ENCODE assay signal across 19 mouse cellular contexts in genomic region chr1:164550596-164550995, GRCm38 (mm10).
DNase-seq lines count a peak whose midpoint lies in the region; ATAC-seq lines count a peak whose summit lies in the region.
"Had no signal": no experiment of that assay in that cellular context is flagged by ENCODE, and none has a peak within 500 bp of the region (broad histone marks: within the 10 kb centered on the region; RNA-seq: fewer than 3 reads in every experiment).

No protein-coding gene starts in this region.

- intact Hi-C loops in heart, postnatal 36 days (cut with DNase I): no loop called here

- H3K9ac ChIP-seq in heart, embryonic 14.5 days (ENCODE audit: low read length): no peak overlapping the region
- H3K9ac ChIP-seq: forebrain, embryonic 13.5 days; hindbrain, embryonic 12.5 days; liver, embryonic 12.5 days; lung, embryonic 15.5 days had no signal

- peaks cover 17 to 34% of the 10 kb centered on the region in 2 experiments; a peak in 3 of 4 replicates for H3K4me1 ChIP-seq in heart, embryonic 14.5 days (ENCODE audit: control insufficient read depth in 2 of 2, insufficient read depth in 2 of 2, low read length in 2 of 2)
- H3K4me1 ChIP-seq: forebrain, embryonic 13.5 days; hindbrain, embryonic 12.5 days; lung, embryonic 15.5 days had no signal

- WGBS in heart, embryonic 14.5 days: 55% methylated on average over 3 of the region's 3 CpGs

- H3K4me3 ChIP-seq in heart, embryonic 14.5 days (ENCODE audit: control insufficient read depth in 1 of 2, insufficient read depth in 1 of 2, low read depth in 1 of 2, low read length in 2 of 2): no peak overlapping the region
- H3K4me3 ChIP-seq: forebrain, embryonic 13.5 days; hindbrain, embryonic 12.5 days; layer of hippocampus, adult 2 months; liver, embryonic 12.5 days; lung, embryonic 15.5 days had no signal

- no peaks in the 10 kb centered on the region for H3K36me3 ChIP-seq in heart, embryonic 14.5 days (ENCODE audit: control insufficient read depth, insufficient read depth, low read length)
- H3K36me3 ChIP-seq: G1E; hindbrain, embryonic 12.5 days; liver, embryonic 12.5 days; lung, embryonic 15.5 days had no signal

- H3K4me2 ChIP-seq in heart, embryonic 14.5 days (ENCODE audit: low read length): no peak overlapping the region
- H3K4me2 ChIP-seq: forebrain, embryonic 13.5 days; hindbrain, embryonic 12.5 days; liver, embryonic 12.5 days; lung, embryonic 15.5 days had no signal

- no peaks in the 10 kb centered on the region for H3K27me3 ChIP-seq in heart, embryonic 14.5 days (ENCODE audit: control insufficient read depth, insufficient read depth, low read length)
- H3K27me3 ChIP-seq: forebrain, embryonic 13.5 days; hindbrain, embryonic 12.5 days; liver, embryonic 12.5 days; lung, embryonic 15.5 days had no signal

- peak overlapping the region; percentile 65 to 84 for H3K27ac ChIP-seq in heart, embryonic 14.5 days (replicated peaks in 1 of 2; ENCODE audit: control insufficient read depth in 1 of 2, insufficient read depth in 1 of 2, low read depth in 2 of 2, low read length in 2 of 2)
- H3K27ac ChIP-seq: forebrain, embryonic 13.5 days; hindbrain, embryonic 12.5 days; layer of hippocampus, adult 2 months; liver, embryonic 12.5 days; lung, embryonic 15.5 days had no signal

- H3K9me3 ChIP-seq in heart, embryonic 14.5 days (ENCODE audit: control insufficient read depth, low read length): no peaks in the 10 kb centered on the region
- H3K9me3 ChIP-seq: forebrain, embryonic 13.5 days; G1E; hindbrain, embryonic 12.5 days; liver, embryonic 12.5 days; lung, embryonic 15.5 days had no signal

- ATAC-seq in heart, embryonic 14.5 days (ENCODE audit: insufficient number of reproducible peaks, insufficient read depth, low FRiP score, low read depth): no peak
- ATAC-seq in megakaryocyte-erythroid progenitor cell, adult 5-6 weeks (replicated peaks; ENCODE audit: low FRiP score, low TSS enrichment, poor library complexity, severe bottlenecking): no peak
- ATAC-seq: forebrain, embryonic 13.5 days; inflammation-experienced regulatory T-cells, adult 6 months; liver, embryonic 12.5 days had no signal

- no peak for DNase-seq in heart, postnatal 36 days
- DNase-seq in kidney, adult 8-10 months: peak; percentile 28 to 39
- DNase-seq in kidney, postnatal 4 days: no peak
- DNase-seq in adrenal gland, postnatal 10 days: peak; percentile 48
- peak; percentile 45 to 63 for DNase-seq in kidney, postnatal 25 days
- no peak for DNase-seq in thymus, postnatal 25 days
- DNase-seq: cerebellum, postnatal 25 days; midbrain, embryonic 14.5 days; retina, postnatal 1 day; right cerebral cortex, postnatal 4 days had no signal

Comparison
In these comparisons a context has a peak if more than half of its experiments do, and no peak if none do; other contexts are left out.
1. DNase-seq: peak in kidney, adult 8-10 months (2 of 2), adrenal gland, postnatal 10 days (single experiment) and kidney, postnatal 25 days (2 of 2); none in heart, postnatal 36 days (0 of 2), kidney, postnatal 4 days (0 of 2) and thymus, postnatal 25 days (single experiment).